Mouse (Mus musculus) stomach, embryonic 14.5 days (tissue): Measurements from ENCODE around the gene Gm6205. TPM values are rescaled to one million over a fixed set of nuclear protein-coding genes. Genes with fewer than 3 reads are reported as not detected.
"Not testable (repeated sequence)": the region's sequence is repeated elsewhere in the genome, so short reads cannot be mapped to it uniquely, and the experiment has no call there.

Experiments
- ATAC-seq: fragments of 200-750 bp; cut with Nextera tagmentation; 2 replicates; pipeline ENCODE4 v1.8.0; 2017; ENCODE audit warnings: low read depth, moderate TSS enrichment; ENCODE audit not compliant: insufficient number of reproducible peaks, insufficient read depth, low FRiP score
- H3K27ac ChIP-seq: fragments of 300-500 bp; sonication (generic); 2 replicates; pipeline ENCODE4 v1.5.1; 2014; ENCODE audit warnings: mild to moderate bottlenecking, low read length, moderate library complexity, mixed read lengths
- H3K27me3 ChIP-seq: fragments of 300-500 bp; sonication (generic); 2 replicates; pipeline ENCODE4 v1.6.1; 2014; ENCODE audit warnings: low read length, control low read depth, mixed read lengths; ENCODE audit not compliant: control insufficient read depth, insufficient read depth
- H3K36me3 ChIP-seq: fragments of 300-500 bp; sonication (generic); 2 replicates; pipeline ENCODE4 v1.6.1; 2014; ENCODE audit warnings: mild to moderate bottlenecking, control low read depth, low read length, moderate library complexity, mixed read lengths; ENCODE audit not compliant: control insufficient read depth, insufficient read depth
- H3K4me1 ChIP-seq: fragments of 300-500 bp; sonication (generic); 2 replicates; pipeline ENCODE4 v1.6.1; 2014; ENCODE audit warnings: low read length, control low read depth, mixed read lengths; ENCODE audit not compliant: control insufficient read depth, insufficient read depth
- H3K4me2 ChIP-seq: fragments of 300-500 bp; sonication (generic); replicated peaks from 2 replicates; pipeline ENCODE4 v1.6.1; 2014; ENCODE audit warnings: low read depth, low read length, control low read depth
- H3K4me3 ChIP-seq: fragments of 300-500 bp; sonication (generic); 2 replicates; pipeline ENCODE4 v1.5.1; 2014; ENCODE audit warnings: low read depth, low read length, control low read depth
- H3K9ac ChIP-seq: fragments of 300-500 bp; sonication (generic); replicated peaks from 2 replicates; pipeline ENCODE4 v1.6.1; 2014; ENCODE audit warnings: low read depth, mild to moderate bottlenecking, control low read depth, low read length, moderate library complexity, mixed read lengths
- H3K9me3 ChIP-seq: fragments of 300-500 bp; sonication (generic); 2 replicates; pipeline ENCODE4 v1.6.1; 2016; ENCODE audit warnings: low read depth, low read length, control low read depth; ENCODE audit not compliant: control insufficient read depth
- WGBS: fragments of 180-500 bp; shearing (Covaris S2); extraction: QIAGEN DNeasy Blood & Tissue Kit; methylation state at CpG from one replicate; pipeline ENCODE4 v1.1.7; 2014; 5-methylcytosine and 5-hydroxymethylcytosine counted together
- polyA plus RNA-seq: library from polyadenylated mRNA; unstranded; fragments of >200 nt; fragmentation: Nextera tagmentation; extraction: Ambion mirVana; gene quantifications from 2 replicates; pipeline ENCODE4 v1.2.1, GENCODE M21; 2014

Gene Gm6205
- polyA plus RNA-seq, result not detected in 2 replicates

DNA sequence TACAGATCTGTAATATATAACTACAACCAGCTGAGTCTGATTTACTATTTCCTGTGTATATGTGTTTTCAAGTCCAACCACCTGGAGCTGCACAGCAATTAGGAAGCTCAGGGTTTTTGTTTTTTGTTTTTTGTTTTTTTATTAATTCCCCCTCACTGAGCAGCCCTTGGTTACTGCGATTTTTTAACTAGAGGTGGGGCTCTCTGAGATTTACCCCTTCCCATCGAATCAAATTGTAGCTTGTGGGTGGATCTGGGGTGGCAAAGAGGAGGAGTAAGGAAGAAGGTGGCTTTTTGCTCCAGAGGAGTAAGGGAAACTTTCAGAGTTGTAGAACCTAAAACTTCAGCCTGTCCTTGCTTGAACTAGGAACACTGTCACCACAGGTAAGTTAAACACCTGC lies at the start of gene Gm6205:
Gene Gm6205, plus strand, starts transcription at position 301 of the 400 bp plus-strand sequence.
- not testable (repeated sequence) for H3K36me3 ChIP-seq, H3K27ac ChIP-seq, ATAC-seq, H3K4me1 ChIP-seq, H3K4me3 ChIP-seq, H3K27me3 ChIP-seq, H3K9ac ChIP-seq, H3K4me2 ChIP-seq, H3K9me3 ChIP-seq
- WGBS, result no CpG with 5 or more reads among the region's 2 CpGs

DNA sequence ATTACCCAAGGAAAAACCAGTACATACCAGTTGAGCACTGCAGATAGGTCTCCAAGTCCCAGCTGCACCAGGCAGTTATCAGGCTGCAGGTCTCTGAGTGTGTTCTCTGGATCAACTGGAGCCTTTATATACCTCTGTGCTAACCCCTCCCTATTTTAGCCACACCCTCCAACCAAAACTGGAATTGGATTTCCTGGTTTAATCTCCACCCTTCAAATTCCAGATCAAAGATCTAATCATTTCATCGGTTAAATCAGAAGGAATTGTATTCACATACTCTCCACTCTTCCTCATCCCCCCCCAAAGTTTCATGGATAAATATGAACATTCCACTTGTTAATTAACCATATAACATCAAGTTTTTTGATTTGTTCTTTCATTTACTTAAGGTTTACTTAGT lies 31.9 kb upstream of the Gm6205 start, which contains the start of gene Gm3147:
Gene Gm3147, minus strand, starts transcription at position 101 of the 400 bp plus-strand sequence.
- H3K36me3 ChIP-seq, H3K9me3 ChIP-seq, H3K4me1 ChIP-seq, H3K9ac ChIP-seq, ATAC-seq, H3K4me3 ChIP-seq, H3K4me2 ChIP-seq, H3K27ac ChIP-seq, H3K27me3 ChIP-seq: not testable (repeated sequence)
- no CpG with 5 or more reads among the region's 1 CpGs for WGBS

DNA sequence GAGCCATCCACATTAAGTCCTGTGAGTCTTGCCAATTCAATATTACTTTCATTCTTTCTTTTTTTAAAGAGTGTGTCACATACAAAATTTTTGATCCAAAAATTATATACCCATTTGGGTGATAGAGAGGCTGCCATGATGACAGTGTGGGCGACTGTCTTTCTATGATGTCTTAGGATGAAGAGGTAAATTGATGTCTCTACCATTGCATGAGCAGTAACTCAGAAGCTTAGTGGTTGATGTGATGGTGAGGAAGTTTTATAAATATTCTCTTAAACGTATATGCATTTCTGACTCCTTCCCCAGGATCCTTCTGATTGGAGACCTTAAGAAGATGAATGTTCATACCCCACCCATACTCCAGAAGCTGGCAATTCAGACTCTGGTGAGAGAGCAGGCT lies 24.5 kb upstream of the Gm6205 start, which contains the start of gene Gm6509:
Gene Gm6509, plus strand, starts transcription at position 301 of the 400 bp plus-strand sequence.
- ATAC-seq, H3K4me2 ChIP-seq, H3K9ac ChIP-seq, H3K27ac ChIP-seq, H3K36me3 ChIP-seq, H3K9me3 ChIP-seq, H3K27me3 ChIP-seq, H3K4me3 ChIP-seq, H3K4me1 ChIP-seq: not testable (repeated sequence)
- WGBS, result no CpG with 5 or more reads among the region's 2 CpGs

Other genes starting within 250 kb of the Gm6205 start
- gene Gm7682, start 202.6 kb upstream of the Gm6205 start, polyA plus RNA-seq, result not detected in 2 replicates
- gene Gm3139, start 122.1 kb upstream of the Gm6205 start, polyA plus RNA-seq, result not detected in 2 replicates
- gene Gm3147, start 32.0 kb upstream of the Gm6205 start, polyA plus RNA-seq, result not detected in 2 replicates
- not detected in 2 replicates for gene Gm6509, start 24.4 kb upstream of the Gm6205 start, polyA plus RNA-seq
- not detected in 2 replicates for gene Gm3183, start 217.1 kb downstream of the Gm6205 start, polyA plus RNA-seq